Mouse (Mus musculus): Measurements from ENCODE around the gene Sept11. TPM values are rescaled to one million over a fixed set of nuclear protein-coding genes. Genes with fewer than 3 reads are reported as not detected.

Gene Sept11
- total RNA-seq, 2 experiments from 2014 or later = 5.4 to 14.7 TPM

GRCm38 (mm10) chr5:93124031-93124826 is 31.0 kb downstream of the Sept11 start:
- ATAC-seq (replicated peaks; ENCODE audit: low FRiP score, poor library complexity, severe bottlenecking) = no peak

DNA sequence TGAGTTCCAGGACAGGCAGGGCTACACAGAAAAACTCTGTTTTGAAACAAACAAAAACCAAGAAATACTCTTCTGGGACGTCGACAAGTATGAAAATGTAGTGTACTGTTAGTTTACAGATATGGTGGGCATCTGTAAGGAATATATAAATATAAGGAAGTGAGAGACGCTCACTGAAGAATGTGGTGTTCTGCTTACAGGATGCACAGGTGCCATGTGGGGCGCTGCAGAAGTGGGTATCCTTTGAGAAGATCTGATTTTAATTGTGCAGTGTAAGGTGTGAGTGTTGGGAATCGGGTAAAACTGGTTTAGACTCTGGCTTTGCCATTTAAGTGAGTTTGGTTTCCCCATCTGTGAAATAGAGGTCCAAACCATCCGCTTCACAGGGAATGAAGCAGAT is 32.1 kb downstream of the Sept11 start:
- ATAC-seq (replicated peaks; ENCODE audit: low FRiP score, poor library complexity, severe bottlenecking) = no peak

DNA sequence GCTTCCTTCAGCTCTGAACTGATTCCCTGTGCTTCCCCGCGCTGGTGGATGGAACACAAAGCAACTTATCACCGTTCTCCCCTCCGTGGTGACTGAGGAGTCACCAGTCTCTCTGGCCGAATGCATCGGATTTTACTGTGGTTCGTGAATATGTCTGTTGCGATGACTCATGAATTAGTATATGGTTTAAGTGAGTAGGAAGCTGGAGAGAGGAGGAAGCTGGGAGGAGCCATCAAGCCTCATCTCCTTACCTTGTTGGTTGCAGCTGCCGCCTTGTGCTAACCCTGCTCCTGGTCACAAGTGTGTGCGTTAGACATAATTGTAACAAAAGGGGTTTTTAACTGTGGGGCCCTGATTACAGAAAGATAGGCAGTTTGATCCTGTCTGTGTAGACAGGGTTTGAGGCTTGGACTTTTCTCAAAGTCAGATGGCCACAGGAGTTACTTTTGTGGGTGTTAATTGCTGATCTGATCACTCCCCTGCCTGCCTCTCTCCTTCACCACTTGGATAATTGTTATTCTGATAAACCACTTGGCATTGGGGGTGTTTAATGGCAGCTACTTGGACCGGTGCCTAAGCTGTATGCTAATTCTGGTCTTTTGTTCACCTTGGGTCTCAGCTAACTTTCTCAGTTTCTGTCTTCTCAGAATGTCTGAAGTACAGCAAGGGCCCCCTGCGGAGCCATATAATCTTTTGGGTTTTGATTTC is 33.1 kb downstream of the Sept11 start:
- no peak for ATAC-seq (replicated peaks; ENCODE audit: low FRiP score, poor library complexity, severe bottlenecking)

DNA sequence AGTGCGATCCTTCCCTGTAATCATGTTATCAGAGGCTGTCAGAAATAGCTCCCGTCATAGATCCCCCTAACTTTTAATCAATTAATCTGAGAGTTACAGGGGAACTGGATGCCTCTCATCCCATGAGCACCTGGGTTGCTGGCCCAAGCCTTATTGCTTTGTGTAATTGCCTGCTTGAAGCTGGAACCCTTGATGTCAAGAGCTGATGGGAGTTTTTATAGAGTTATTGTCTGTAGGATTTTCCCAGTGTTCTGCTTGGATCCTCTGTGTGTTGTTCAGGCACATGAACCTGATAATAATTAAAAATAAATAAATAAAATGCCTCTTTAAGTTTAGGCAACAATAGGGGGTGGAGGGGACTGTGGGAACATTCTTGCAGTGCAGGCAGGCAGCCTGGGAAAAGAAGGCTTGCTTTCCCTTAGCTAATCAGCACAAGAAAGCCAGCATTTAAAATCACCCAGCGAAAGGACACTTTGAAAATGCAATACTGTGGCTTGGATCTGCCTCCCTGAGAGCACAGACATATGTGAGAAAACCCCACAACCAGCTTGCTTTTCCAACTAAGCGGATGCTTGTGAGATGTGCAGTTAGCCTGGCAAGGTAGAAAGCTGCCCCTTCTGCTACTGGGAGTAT is 33.8 kb downstream of the Sept11 start:
- no peak for ATAC-seq (replicated peaks; ENCODE audit: low FRiP score, poor library complexity, severe bottlenecking)

DNA sequence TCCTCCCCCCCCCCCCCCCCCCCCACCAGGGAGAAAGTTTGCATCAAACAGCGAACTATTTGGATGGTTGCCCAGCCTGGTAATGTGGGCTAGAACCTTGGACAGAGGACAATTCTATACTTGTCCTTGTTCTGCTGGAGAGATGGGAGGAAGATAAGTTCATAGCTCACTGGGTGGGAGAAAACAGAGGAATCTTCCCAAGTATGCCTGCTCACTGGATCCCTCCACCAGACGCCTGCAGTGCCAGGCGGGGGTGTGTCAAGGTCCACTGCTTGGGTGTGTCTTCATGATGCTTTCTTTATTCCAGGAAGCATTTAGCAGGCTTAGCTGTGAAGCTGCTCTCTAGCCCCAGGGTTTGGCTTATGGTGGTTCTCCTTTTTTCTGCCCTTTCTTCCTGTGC is 34.5 kb downstream of the Sept11 start:
- ATAC-seq (replicated peaks; ENCODE audit: low FRiP score, poor library complexity, severe bottlenecking) = no peak

DNA sequence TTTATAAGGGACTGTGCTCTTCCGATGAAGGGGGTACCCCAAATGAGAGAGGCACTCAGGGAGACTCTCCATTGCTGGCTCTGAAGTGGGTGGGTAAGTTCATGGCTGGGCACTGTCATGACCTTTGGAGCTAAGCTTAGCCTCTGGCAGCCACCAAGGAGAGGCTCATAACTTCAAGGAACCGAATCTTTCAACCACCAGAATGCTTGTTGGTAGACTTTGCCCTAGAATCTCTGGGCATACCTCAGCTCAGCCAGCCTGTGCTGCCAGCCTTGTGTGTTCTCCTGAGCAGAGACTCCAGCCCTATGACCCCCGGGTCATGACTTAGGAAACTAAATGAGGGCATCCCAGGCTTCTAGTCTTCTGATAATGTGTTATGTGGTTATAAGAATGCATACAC is 35.5 kb downstream of the Sept11 start:
- no peak for ATAC-seq (replicated peaks; ENCODE audit: low FRiP score, poor library complexity, severe bottlenecking)

DNA sequence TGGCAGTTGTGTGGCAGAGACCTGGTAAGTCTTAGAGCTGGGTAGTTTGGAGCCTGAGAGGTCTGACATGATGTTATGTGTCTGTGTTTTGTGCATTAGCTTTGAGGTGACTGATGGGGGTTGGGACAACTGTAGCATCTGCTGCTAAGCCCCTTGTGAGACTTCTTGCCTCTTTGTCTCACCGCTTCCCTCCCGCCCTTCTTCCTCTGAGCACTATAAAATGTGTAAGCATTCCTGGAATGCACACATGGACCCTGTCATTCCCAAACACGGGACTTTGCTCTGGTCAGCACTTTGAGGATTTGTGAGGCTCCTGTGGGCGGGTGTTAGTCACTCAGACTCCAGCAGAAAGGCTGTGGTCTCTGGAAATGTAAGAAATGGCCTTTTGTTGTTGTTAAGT is 36.7 kb downstream of the Sept11 start:
- ATAC-seq (replicated peaks; ENCODE audit: low FRiP score, poor library complexity, severe bottlenecking) = no peak

DNA sequence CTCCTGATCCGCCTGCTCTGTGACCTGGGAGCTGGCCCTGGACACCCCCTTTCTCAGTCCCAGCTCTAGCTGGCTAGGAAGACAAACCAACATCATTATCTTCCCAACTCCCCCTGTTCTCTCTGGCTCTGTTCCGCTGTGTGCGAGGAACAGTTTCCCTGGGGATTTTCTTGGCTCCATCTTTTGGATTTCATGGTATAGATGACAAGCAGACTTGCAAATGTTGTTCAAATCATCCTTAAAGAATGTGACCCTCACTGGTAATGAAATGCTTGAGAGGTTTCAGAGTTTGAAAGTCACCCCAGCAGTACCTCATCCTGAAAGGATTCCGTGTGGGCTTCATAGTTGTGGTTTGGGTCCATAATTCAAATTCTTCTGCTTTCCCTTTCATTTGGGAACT is 38.2 kb downstream of the Sept11 start:
- ATAC-seq (replicated peaks; ENCODE audit: low FRiP score, poor library complexity, severe bottlenecking) = no peak

DNA sequence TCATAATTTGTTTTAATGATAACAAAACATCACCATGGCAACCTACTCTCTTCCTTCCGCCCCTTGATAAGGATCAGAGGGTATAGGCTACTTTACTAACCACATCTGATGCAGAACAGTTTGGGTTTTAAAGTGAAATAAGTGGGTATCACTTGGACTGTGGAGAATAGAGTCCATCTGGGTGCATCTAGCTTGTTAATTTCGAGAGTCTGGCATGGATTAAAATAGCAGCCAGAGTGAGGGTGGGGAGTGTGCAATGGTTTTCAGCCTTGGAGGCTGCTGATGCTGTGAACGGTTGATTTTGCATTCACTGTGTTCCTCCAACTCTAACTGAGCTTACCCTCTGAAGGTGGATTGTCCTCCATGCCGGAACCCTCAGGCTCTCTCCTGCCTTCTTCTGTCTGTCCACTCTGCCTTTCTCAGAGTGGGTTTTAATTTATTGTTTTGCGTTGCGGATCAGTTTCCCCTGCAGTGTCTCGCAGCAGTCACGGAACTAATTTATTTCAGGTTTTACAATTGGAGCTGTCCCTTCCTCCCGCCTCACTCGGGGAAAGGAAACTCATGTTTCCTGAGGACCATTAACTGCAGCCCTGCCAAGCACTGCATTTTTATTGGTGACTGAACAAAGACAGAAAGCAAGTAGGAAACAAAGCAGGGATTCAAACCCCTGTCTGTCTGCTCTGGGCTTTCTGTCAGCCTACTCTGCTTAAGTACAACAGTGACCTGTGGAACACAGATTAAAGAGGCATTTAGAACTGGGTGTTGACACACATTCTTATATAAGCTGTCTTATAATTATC is 40.4 kb downstream of the Sept11 start:
- no peak for ATAC-seq (replicated peaks; ENCODE audit: low FRiP score, poor library complexity, severe bottlenecking)

DNA sequence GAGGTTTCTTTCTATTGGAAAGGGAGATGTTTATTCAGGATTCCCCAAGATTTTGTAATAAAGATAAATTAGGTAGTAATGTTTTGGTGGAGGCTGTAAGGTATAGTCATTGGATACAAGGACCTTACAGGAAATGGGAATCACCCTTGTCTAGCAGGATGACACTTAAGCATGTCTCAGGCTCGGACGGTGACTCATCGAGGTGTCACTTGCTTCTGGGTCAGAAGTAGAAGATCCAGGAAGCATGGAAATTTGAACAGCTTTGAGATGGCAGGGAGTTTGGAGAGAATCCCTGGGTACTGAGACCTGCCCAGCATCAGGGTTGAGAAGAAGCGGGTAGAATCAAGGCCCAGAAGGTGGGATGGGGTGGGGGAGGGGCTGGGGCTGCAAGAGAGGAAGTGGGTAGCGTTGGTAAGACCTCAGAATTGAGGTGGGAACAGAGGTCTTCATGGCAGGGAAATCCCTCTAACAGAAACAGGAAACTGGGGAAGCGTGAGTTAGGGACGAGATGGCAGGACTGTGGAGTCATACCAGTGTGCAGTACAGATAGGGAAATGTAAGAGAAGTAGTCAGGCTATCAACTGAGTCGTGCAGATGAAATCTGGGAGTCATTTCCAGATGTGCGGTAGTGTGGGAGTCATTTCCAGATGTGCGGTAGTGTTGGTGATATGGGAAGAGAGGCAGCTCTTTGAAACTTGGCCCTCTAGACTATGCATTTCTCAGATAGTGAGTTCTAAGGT is 42.3 kb downstream of the Sept11 start:
- no peak for ATAC-seq (replicated peaks; ENCODE audit: low FRiP score, poor library complexity, severe bottlenecking)

- no peak for ATAC-seq (replicated peaks; ENCODE audit: low FRiP score, poor library complexity, severe bottlenecking)
These were observed 43.8 kb downstream of the Sept11 start for GRCm38 (mm10) chr5:93136956-93137586.

GRCm38 (mm10) chr5:93139350-93139749 is 46.1 kb downstream of the Sept11 start:
- ATAC-seq (replicated peaks; ENCODE audit: low FRiP score, poor library complexity, severe bottlenecking) = no peak

DNA sequence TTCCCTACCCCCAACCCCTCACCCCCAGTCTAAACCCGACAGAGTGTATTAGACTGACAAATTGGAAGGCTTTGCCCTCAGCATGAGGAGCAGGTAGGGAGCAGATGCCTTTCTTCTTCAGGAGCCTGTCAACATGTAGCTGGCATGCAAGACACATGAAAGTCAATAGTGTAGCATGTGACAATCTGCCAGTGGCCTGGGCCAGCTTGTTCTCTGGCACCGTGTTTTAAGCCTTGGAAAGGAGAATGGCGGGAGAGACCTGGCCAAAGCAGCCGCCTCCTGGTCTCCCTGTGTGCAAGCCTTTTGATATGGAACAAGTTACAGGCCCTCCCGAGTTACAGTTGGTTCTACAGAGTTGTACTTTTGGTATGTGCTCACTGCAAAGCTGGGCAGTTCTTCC is 47.5 kb downstream of the Sept11 start:
- ATAC-seq (replicated peaks; ENCODE audit: low FRiP score, poor library complexity, severe bottlenecking) = no peak

DNA sequence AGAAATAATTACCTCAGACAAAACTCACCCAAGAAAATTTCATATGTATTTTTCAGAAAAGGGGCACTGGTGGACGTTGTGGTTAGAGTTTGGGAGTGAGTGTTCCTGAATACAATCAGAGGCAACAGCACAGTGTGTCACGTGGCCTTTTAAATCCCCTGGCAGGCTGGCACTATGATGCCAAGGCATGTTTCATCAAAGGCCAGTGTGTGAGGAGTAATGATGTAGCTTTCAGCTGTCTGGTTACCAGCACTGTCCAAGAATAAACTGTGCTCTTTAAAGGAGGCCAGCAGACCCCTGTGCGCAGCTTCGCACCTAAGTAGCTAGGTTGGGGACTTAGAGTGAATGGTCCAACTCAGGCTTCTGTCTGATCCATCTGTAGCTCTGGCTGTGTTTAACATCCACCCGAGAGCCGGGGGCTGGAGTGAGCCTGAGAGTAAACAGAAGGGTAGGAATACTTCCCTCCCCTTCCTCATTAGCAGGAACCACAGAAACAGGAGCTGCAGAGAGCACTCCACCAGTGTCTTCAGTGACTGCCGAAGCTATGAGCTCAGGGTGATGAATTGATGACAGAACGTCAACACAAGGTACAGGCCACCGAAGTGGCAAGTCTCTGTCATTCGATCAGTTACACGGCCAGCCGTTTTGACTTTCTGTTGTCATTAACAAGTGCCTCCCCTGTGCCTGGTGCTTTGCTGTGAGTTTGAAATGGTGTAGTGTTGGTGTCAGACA is 50.3 kb downstream of the Sept11 start:
- ATAC-seq (replicated peaks; ENCODE audit: low FRiP score, poor library complexity, severe bottlenecking) = no peak

DNA sequence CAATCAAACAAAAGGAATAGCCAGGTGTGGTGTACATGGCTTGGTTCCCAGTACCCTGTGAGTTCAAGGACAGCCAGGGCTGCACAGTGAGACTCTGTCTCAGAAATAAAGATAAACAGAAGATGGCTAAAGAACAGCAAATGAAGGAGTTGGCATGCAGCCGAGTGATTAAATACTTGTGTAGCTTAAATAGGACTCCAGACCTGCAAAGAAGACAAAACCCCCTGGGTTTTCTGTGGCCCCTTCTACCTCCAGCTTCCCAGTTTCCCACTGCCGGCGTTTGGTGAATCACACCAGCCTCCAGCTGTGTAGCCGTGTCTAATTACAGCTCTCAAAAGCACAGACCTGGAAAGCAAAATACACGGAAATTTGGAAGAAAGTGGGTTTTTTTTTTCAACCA is 51.6 kb downstream of the Sept11 start:
- ATAC-seq (replicated peaks; ENCODE audit: low FRiP score, poor library complexity, severe bottlenecking) = no peak

- no peak for ATAC-seq (replicated peaks; ENCODE audit: low FRiP score, poor library complexity, severe bottlenecking)
These were observed 52.3 kb downstream of the Sept11 start for GRCm38 (mm10) chr5:93145504-93145903.

- ATAC-seq (replicated peaks; ENCODE audit: low FRiP score, poor library complexity, severe bottlenecking) = no peak
These were observed 56.9 kb downstream of the Sept11 start for GRCm38 (mm10) chr5:93149969-93150777.

- ATAC-seq (replicated peaks; ENCODE audit: low FRiP score, poor library complexity, severe bottlenecking) = no peak
These were observed 58.7 kb downstream of the Sept11 start for GRCm38 (mm10) chr5:93151985-93152384.

Measured in erythroid progenitor cell, adult 5-6 weeks (primary cell).